Mouse (Mus musculus) limb, embryonic 14.5 days (tissue): ENCODE results near the gene Txk. TPM values are rescaled to one million over a fixed set of nuclear protein-coding genes. Genes with fewer than 3 reads are reported as not detected.

Source experiments
- ATAC-seq: fragments of 200-750 bp; cut with Nextera tagmentation; 2 replicates; pipeline ENCODE4 v1.8.0; 2017; ENCODE audit warnings: low read depth, moderate number of reproducible peaks, moderate TSS enrichment; ENCODE audit not compliant: low FRiP score
- DNase-seq: peaks from one replicate; pipeline ENCODE4 v3.0.0-alpha.2; 2015; ENCODE audit warnings: low spot score
- H3K27ac ChIP-seq: fragments of 300-500 bp; sonication (generic); replicated peaks from 2 replicates; pipeline ENCODE4 v1.5.1; 2014; ENCODE audit warnings: low read depth, mild to moderate bottlenecking, low read length, moderate library complexity, mixed read lengths
- H3K27me3 ChIP-seq: fragments of 300-500 bp; sonication (generic); 2 replicates; pipeline ENCODE4 v1.6.1; 2014; ENCODE audit warnings: low read length, mixed read lengths; ENCODE audit not compliant: control insufficient read depth, insufficient read depth
- H3K36me3 ChIP-seq: fragments of 300-500 bp; sonication (generic); 2 replicates; pipeline ENCODE4 v1.6.1; 2014; ENCODE audit warnings: mild to moderate bottlenecking, low read length, moderate library complexity, mixed read lengths; ENCODE audit not compliant: control insufficient read depth, insufficient read depth
- H3K4me1 ChIP-seq: fragments of 300-500 bp; sonication (generic); 2 replicates; pipeline ENCODE4 v1.6.1; 2014; ENCODE audit warnings: antibody characterized with exemption, low read length, mixed read lengths; ENCODE audit not compliant: control insufficient read depth, insufficient read depth
- H3K4me2 ChIP-seq: fragments of 300-500 bp; sonication (generic); replicated peaks from 2 replicates; pipeline ENCODE4 v1.6.1; 2014; ENCODE audit warnings: low read depth, mild to moderate bottlenecking, low read length, moderate library complexity; ENCODE audit not compliant: severe bottlenecking
- H3K4me3 ChIP-seq: fragments of 300-500 bp; sonication (generic); replicated peaks from 2 replicates; pipeline ENCODE4 v1.5.1; 2014; ENCODE audit warnings: low read length
- H3K9ac ChIP-seq: fragments of 300-500 bp; sonication (generic); 2 replicates; pipeline ENCODE4 v1.6.1; 2014; ENCODE audit warnings: mild to moderate bottlenecking, low read depth, low read length, moderate library complexity; ENCODE audit not compliant: severe bottlenecking
- H3K9me3 ChIP-seq: fragments of 300-500 bp; sonication (generic); 2 replicates; pipeline ENCODE4 v1.6.1; 2016; ENCODE audit warnings: low read length; ENCODE audit not compliant: control insufficient read depth
- POLR2A ChIP-seq: fragments of 200-500 bp; IDR thresholded peaks from 2 replicates; pipeline ENCODE4 v1.8.0; 2012; ENCODE audit warnings: inconsistent platforms, mild to moderate bottlenecking, moderate library complexity, borderline replicate concordance; ENCODE audit not compliant: insufficient read depth, insufficient read length; ENCODE audit errors: extremely low read depth
- WGBS: fragments of 180-500 bp; shearing (Covaris S2); extraction: QIAGEN DNeasy Blood & Tissue Kit; methylation state at CpG from one replicate; pipeline ENCODE4 v1.1.7; 2014; 5-methylcytosine and 5-hydroxymethylcytosine counted together
- polyA plus RNA-seq, 2 experiments: library from polyadenylated mRNA; depleted of rRNA in 1 of 2; stranded (reverse) in 1 of 2; unstranded in 1 of 2; fragments of >200 nt; fragmentation: Nextera tagmentation in 1 of 2; extraction: Ambion mirVana in 1 of 2; gene quantifications; 2 replicates each; pipeline versions ENCODE4 v1.2.1 to v1.2.3; 2012 to 2014

The Txk gene
- polyA plus RNA-seq, 2 experiments: 0.13 to 0.17 TPM

GRCm38 (mm10) chr5:72761237-72761636 is 8.7 kb upstream of the Txk start:
- no peaks in the 10 kb centered on the region for H3K27me3 ChIP-seq
- DNase-seq (no peak), ATAC-seq (no peak)
- no peak for TF ChIP-seq POLR2A
- H3K9me3 ChIP-seq: no peaks in the 10 kb centered on the region
- H3K36me3 ChIP-seq: no peaks in the 10 kb centered on the region
- no peak overlapping the region for H3K27ac ChIP-seq
- H3K4me1 ChIP-seq: no peaks in the 10 kb centered on the region; the same call in 1 of the 2 replicates
- no peak overlapping the region for H3K9ac ChIP-seq
- H3K4me3 ChIP-seq: no peak overlapping the region
- 51% methylated on average over 5 of the region's 5 CpGs for WGBS
- no peak overlapping the region for H3K4me2 ChIP-seq

GRCm38 (mm10) chr5:72758925-72759924 is 6.6 kb upstream of the Txk start:
- Histone ChIP-seq H3K4me1 (no peaks in the 10 kb centered on the region; the same call in 1 of the 2 replicates), H3K4me2 (no peak overlapping the region), H3K9me3 (no peaks in the 10 kb centered on the region), H3K27ac (no peak overlapping the region), H3K4me3 (no peak overlapping the region), H3K36me3 (no peaks in the 10 kb centered on the region), H3K27me3 (no peaks in the 10 kb centered on the region), H3K9ac (no peak overlapping the region)
- WGBS: 68% methylated on average over 13 of the region's 13 CpGs
- no peak for ATAC-seq
- TF ChIP-seq POLR2A: no peak
- peak; percentile 22 for DNase-seq

GRCm38 (mm10) chr5:72757155-72757773 is 4.7 kb upstream of the Txk start:
- H3K27ac ChIP-seq: no peak overlapping the region
- no peaks in the 10 kb centered on the region for H3K9me3 ChIP-seq
- H3K27me3 ChIP-seq: no peaks in the 10 kb centered on the region
- H3K4me2 ChIP-seq: no peak overlapping the region
- no peak for TF ChIP-seq POLR2A
- ATAC-seq: no peak
- no peaks in the 10 kb centered on the region; the same call in 1 of the 2 replicates for H3K4me1 ChIP-seq
- no peak for DNase-seq
- H3K4me3 ChIP-seq: no peak overlapping the region
- H3K36me3 ChIP-seq: no peaks in the 10 kb centered on the region
- WGBS: 71% methylated on average over 18 of the region's 18 CpGs
- no peak overlapping the region for H3K9ac ChIP-seq

GRCm38 (mm10) chr5:72755941-72756340 is 3.4 kb upstream of the Txk start:
- H3K36me3 ChIP-seq: no peaks in the 10 kb centered on the region
- no peaks in the 10 kb centered on the region for H3K9me3 ChIP-seq
- no peak overlapping the region for H3K4me3 ChIP-seq
- 86% methylated on average over 8 of the region's 8 CpGs for WGBS
- ATAC-seq: no peak
- no peaks in the 10 kb centered on the region for H3K27me3 ChIP-seq
- no peak overlapping the region for H3K9ac ChIP-seq
- H3K4me1 ChIP-seq: no peaks in the 10 kb centered on the region; the same call in 1 of the 2 replicates
- H3K27ac ChIP-seq: no peak overlapping the region
- DNase-seq: no peak
- no peak overlapping the region for H3K4me2 ChIP-seq
- no peak for TF ChIP-seq POLR2A

DNA sequence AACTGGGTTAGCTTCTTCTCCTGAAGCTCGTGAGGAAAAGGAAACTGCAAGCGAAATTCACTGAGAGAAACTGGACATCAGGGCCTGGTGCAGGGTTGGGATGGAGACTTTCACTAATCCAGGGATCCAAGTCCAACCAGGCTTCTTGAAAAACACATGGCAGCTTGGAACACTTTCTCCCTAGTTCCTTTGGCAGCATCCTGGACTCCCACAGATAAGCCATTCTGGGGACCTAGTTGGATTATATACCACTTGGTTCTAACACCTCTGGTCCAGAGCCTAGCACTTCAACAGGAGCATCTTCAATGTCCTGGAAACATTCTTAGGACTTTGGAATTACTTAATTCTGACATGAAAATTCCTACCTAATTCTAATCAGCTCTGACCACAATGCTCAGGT is 2.5 kb upstream of the Txk start:
- Histone ChIP-seq H3K9ac (no peak overlapping the region), H3K4me3 (no peak overlapping the region), H3K4me1 (no peaks in the 10 kb centered on the region), H3K27ac (no peak overlapping the region), H3K4me2 (no peak overlapping the region), H3K36me3 (no peaks in the 10 kb centered on the region), H3K27me3 (no peaks in the 10 kb centered on the region), H3K9me3 (no peaks in the 10 kb centered on the region)
- ATAC-seq (no peak), DNase-seq (no peak)
- no peak for TF ChIP-seq POLR2A
- WGBS: 88% methylated on average over 2 of the region's 2 CpGs
